Mouse (Mus musculus): ENCODE results near the gene Slc39a1. TPM values are rescaled to one million over a fixed set of nuclear protein-coding genes. Genes with fewer than 3 reads are reported as not detected.
A peak's percentile ranks its signal among the peaks of the same experiment; 100 is the strongest.

Gene Slc39a1
- polyA plus RNA-seq (2015; fragmentation: Nextera tagmentation; extraction: Ambion mirVana): 94.7 and 102 TPM in 2 replicates

- peak within 1 kb of the TSS; percentile 79 for H3K9ac ChIP-seq
- no peaks in the 10 kb centered on the region for H3K27me3 ChIP-seq
- peak; percentile 94 for ATAC-seq (ENCODE audit: borderline replicate concordance, extremely low read depth, low FRiP score, low TSS enrichment)
- H3K9me3 ChIP-seq: no peaks in the 10 kb centered on the region
- peaks cover 28% of the 10 kb centered on the region for H3K4me1 ChIP-seq
- peaks cover 13% of the 10 kb centered on the region for H3K36me3 ChIP-seq
- H3K27ac ChIP-seq: peak within 1 kb of the TSS; percentile 90
- H3K4me3 ChIP-seq: peak within 1 kb of the TSS; percentile 70
- WGBS: 0% methylated on average over 38 of the region's 44 CpGs
- H3K4me2 ChIP-seq: peak within 1 kb of the TSS; percentile 88
Measured at GRCm38 (mm10) chr3:90247960-90248745, at the start of gene Slc39a1. Slc39a1 (plus strand) TSS chr3:90248172.

GRCm38 (mm10) chr3:90202884-90203283 lies 45.1 kb upstream of the Slc39a1 start:
- no peaks in the 10 kb centered on the region for H3K4me1 ChIP-seq
- H3K27ac ChIP-seq: no peak overlapping the region
- no peaks in the 10 kb centered on the region for H3K9me3 ChIP-seq
- peaks cover 4% of the 10 kb centered on the region for H3K36me3 ChIP-seq
- no peak for ATAC-seq (ENCODE audit: borderline replicate concordance, extremely low read depth, low FRiP score, low TSS enrichment)
- H3K4me3 ChIP-seq: no peak overlapping the region
- no peaks in the 10 kb centered on the region for H3K27me3 ChIP-seq
- 50% methylated on average over 1 of the region's 1 CpGs for WGBS
- H3K4me2 ChIP-seq: no peak overlapping the region
- H3K9ac ChIP-seq: no peak overlapping the region

GRCm38 (mm10) chr3:90203619-90204018 lies 44.4 kb upstream of the Slc39a1 start:
- Histone ChIP-seq H3K9me3 (no peaks in the 10 kb centered on the region), H3K4me1 (no peaks in the 10 kb centered on the region), H3K27ac (no peak overlapping the region), H3K4me3 (no peak overlapping the region), H3K4me2 (no peak overlapping the region), H3K36me3 (peaks cover 11% of the 10 kb centered on the region), H3K9ac (no peak overlapping the region), H3K27me3 (no peaks in the 10 kb centered on the region)
- ATAC-seq (ENCODE audit: borderline replicate concordance, extremely low read depth, low FRiP score, low TSS enrichment): no peak
- 59% methylated on average over 5 of the region's 5 CpGs for WGBS

- peaks cover 20% of the 10 kb centered on the region for H3K36me3 ChIP-seq
- no peaks in the 10 kb centered on the region for H3K4me1 ChIP-seq
- no peak overlapping the region for H3K9ac ChIP-seq
- H3K27ac ChIP-seq: no peak overlapping the region
- no peak for ATAC-seq (ENCODE audit: borderline replicate concordance, extremely low read depth, low FRiP score, low TSS enrichment)
- H3K4me2 ChIP-seq: no peak overlapping the region
- H3K27me3 ChIP-seq: no peaks in the 10 kb centered on the region
- 96% methylated on average over 2 of the region's 2 CpGs for WGBS
- no peaks in the 10 kb centered on the region for H3K9me3 ChIP-seq
- H3K4me3 ChIP-seq: no peak overlapping the region
Measured at GRCm38 (mm10) chr3:90204582-90204981, 43.4 kb upstream of the Slc39a1 start.

DNA sequence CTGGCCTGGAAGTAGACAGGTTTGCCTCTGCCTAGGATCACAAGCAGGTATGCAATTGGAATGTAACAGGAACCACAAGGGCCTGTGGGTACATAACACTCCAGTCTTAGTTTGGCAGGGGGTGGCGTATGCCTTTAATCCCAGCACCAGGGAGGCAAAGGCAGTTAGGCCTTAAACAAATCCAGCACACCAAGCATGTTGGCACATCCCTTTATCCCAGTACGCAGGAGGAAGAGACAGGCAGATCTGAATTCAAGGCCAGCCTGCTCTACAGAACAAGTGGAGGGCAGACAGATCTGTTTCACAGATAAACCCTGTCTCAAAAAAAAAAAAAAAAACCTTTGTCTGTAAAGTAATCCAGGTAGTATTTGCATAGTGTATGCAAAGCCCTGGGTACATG lies 39.3 kb upstream of the Slc39a1 start:
- H3K36me3 ChIP-seq: peaks cover 50% of the 10 kb centered on the region
- no peak overlapping the region for H3K4me2 ChIP-seq
- peaks cover 23% of the 10 kb centered on the region for H3K4me1 ChIP-seq
- 75% methylated on average over 2 of the region's 2 CpGs for WGBS
- H3K9me3 ChIP-seq: no peaks in the 10 kb centered on the region
- no peak overlapping the region for H3K9ac ChIP-seq
- H3K27ac ChIP-seq: no peak overlapping the region
- no peak overlapping the region for H3K4me3 ChIP-seq
- no peak for ATAC-seq (ENCODE audit: borderline replicate concordance, extremely low read depth, low FRiP score, low TSS enrichment)
- H3K27me3 ChIP-seq: no peaks in the 10 kb centered on the region

DNA sequence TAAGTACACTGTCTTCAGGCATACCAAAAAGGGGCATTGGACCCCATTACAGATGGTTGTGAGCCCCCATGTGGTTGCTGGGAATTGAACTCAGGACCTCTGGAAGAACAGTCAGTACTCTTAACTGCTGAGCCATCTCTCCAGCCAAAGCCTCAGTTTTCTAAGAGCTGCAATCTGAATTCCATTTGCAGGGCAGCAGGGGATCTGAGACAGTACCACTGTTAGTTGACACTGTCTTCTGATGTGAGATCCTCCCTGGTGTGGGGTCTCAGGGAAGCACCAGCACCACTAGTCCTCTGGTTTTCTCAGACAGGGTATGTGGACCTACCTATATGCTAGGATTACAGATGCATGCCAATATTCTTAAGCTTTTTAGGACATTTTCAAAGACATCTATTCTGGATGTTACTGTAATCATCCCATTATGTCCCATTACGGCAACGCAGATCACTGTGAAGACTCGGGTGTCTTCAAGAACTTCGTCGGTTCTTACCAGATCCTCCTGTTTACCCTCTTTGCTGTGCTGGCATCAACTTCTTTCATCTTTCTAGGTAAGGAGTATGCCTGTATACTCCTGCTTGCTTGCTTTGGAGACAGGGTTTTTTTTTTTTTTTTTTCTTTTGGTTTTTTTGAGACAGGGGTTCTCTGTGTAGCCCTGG lies 37.9 kb upstream of the Slc39a1 start:
- Histone ChIP-seq H3K9ac (no peak overlapping the region), H3K4me2 (no peak overlapping the region), H3K9me3 (no peaks in the 10 kb centered on the region), H3K36me3 (peaks cover 50% of the 10 kb centered on the region), H3K27me3 (no peaks in the 10 kb centered on the region), H3K4me3 (no peak overlapping the region), H3K27ac (no peak overlapping the region), H3K4me1 (peaks cover 28% of the 10 kb centered on the region)
- WGBS: 86% methylated on average over 5 of the region's 5 CpGs
- ATAC-seq (ENCODE audit: borderline replicate concordance, extremely low read depth, low FRiP score, low TSS enrichment): no peak

DNA sequence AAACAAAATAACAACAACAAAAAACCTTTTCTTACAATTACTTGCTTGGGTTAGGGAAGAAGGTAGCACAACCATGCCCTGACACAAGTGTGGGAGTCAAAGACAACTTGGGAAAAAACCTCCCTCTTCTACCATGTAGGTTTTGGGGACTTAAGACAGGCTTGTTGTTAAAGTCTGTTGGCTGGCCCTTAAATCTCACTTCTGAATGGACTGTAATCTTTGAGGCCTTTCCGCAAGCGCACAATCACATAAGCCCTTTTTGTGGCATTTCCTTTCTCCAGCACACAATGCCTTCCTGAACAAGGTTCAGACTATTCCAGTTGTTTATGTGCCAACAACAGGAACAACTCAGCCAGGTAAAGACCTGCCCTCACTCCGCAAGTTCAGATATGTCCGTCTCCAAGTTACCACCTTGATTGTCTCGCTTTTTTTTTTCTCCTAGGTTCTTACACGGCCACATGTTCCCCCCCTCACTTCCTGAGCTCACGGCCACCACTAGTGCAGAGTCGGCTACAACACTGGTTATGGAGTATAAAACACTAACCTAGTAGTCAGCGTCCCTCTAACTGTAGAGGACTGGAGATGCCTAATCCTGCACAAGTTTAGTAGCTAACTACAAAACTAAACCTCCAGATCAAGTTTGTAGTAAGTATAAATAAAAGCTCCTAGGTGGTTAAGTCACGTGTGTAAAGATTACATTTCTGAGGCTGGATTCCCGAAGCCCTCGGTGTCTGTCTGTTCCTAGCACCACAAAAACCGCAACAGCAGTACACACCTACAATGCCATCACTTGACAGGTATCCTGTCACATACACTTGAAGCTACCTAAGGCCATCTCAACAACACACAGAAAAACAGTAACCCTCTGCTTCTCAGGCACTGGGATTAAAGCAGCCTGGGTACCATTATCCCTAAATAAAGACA lies 36.2 kb upstream of the Slc39a1 start:
- 71% methylated on average over 13 of the region's 13 CpGs for WGBS
- Histone ChIP-seq H3K4me3 (peak overlapping the region; percentile 85), H3K9me3 (no peaks in the 10 kb centered on the region), H3K27me3 (no peaks in the 10 kb centered on the region), H3K9ac (peak overlapping the region; percentile 91), H3K4me1 (peaks cover 28% of the 10 kb centered on the region), H3K36me3 (peaks cover 50% of the 10 kb centered on the region), H3K4me2 (peak overlapping the region; percentile 92), H3K27ac (no peak overlapping the region)
- ATAC-seq (ENCODE audit: borderline replicate concordance, extremely low read depth, low FRiP score, low TSS enrichment): no peak

DNA sequence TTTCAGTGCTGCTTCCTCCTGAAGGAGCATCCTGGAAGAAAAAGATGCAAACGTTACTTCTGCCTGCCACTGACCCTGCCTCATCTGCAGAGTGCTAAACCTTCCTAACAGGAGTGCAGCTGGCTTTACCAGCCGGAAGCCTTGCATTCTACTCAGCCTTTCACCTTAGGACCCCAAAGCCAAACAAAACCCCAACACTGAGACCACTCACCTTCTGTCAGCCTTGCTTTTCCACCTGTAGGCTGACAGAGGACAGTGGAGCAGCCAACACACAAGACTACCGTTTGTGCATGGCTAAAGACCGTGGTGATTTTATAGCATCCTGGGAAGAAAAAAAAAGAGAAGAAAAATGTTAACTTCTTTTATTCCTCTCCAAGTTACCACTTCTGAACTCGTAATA lies 35.2 kb upstream of the Slc39a1 start:
- peaks cover 28% of the 10 kb centered on the region for H3K4me1 ChIP-seq
- 4% methylated on average over 5 of the region's 5 CpGs for WGBS
- ATAC-seq (ENCODE audit: borderline replicate concordance, extremely low read depth, low FRiP score, low TSS enrichment): no peak
- peaks cover 47% of the 10 kb centered on the region for H3K36me3 ChIP-seq
- no peaks in the 10 kb centered on the region for H3K27me3 ChIP-seq
- no peak overlapping the region for H3K27ac ChIP-seq
- H3K4me3 ChIP-seq: peak overlapping the region; percentile 85
- H3K9ac ChIP-seq: peak overlapping the region; percentile 91
- peak overlapping the region; percentile 92 for H3K4me2 ChIP-seq
- no peaks in the 10 kb centered on the region for H3K9me3 ChIP-seq

- peak within 1 kb of the TSS; percentile 76 for H3K27ac ChIP-seq
- peaks cover 40% of the 10 kb centered on the region for H3K36me3 ChIP-seq
- peak; percentile 93 for ATAC-seq (ENCODE audit: borderline replicate concordance, extremely low read depth, low FRiP score, low TSS enrichment)
- peaks cover 28% of the 10 kb centered on the region for H3K4me1 ChIP-seq
- H3K9me3 ChIP-seq: no peaks in the 10 kb centered on the region
- peak within 1 kb of the TSS; percentile 92 for H3K4me2 ChIP-seq
- H3K4me3 ChIP-seq: peak within 1 kb of the TSS; percentile 85
- H3K9ac ChIP-seq: peak within 1 kb of the TSS; percentile 91
- no peaks in the 10 kb centered on the region for H3K27me3 ChIP-seq
- under 1% methylated on average over 42 of the region's 42 CpGs for WGBS
Measured at GRCm38 (mm10) chr3:90213377-90213866, 34.5 kb upstream of the Slc39a1 start, which contains the start of the genes Rps27 and Rab13. Rps27 (minus strand) TSS chr3:90213651. Rab13 (plus strand) TSS chr3:90213695.

DNA sequence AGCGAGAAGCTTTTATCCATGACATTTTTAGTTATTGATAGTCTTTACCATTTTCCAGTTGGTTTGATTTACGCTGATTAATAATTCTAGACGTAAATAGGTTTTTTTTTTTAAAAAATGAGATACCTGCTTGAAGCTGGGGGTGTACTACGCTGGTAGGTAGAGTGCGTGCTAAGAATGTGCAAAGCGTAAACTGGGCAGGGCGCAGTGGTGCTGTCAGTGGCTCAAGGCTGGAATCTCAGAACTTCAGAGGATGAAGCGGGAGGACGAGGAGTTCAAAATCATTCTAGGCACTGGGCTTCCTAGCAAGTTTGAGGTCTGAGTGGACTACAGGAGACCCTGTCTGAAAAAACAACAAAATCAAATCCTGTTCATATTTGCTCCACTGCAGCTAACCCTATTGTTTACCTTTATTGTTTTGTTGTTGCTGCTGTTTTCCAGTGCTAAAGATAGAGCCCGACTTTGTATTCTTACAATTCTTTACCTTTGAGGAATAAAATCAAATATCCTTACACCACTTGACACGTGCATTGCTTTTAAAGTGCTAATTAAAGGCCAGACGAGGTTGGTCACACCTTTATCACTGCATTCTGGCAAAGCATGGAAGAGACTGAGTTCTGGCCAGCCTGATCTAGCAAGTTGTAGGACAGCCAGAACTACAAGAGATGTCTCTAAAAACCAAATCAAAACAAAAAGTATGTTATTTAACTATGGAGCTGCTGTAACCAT lies 33.9 kb upstream of the Slc39a1 start:
- Histone ChIP-seq H3K9me3 (no peaks in the 10 kb centered on the region), H3K4me3 (peak overlapping the region; percentile 85), H3K27me3 (no peaks in the 10 kb centered on the region), H3K27ac (peak overlapping the region; percentile 76), H3K9ac (peak overlapping the region; percentile 27; the same call in 1 of the 2 replicates), H3K36me3 (peaks cover 33% of the 10 kb centered on the region), H3K4me2 (peak overlapping the region; percentile 66), H3K4me1 (peaks cover 28% of the 10 kb centered on the region)
- no peak for ATAC-seq (ENCODE audit: borderline replicate concordance, extremely low read depth, low FRiP score, low TSS enrichment)
- WGBS: 12% methylated on average over 12 of the region's 12 CpGs

Measured in lung, embryonic 15.5 days (tissue).